26 mouse cellular contexts compared by ENCODE assay signal in the genomic region with DNA sequence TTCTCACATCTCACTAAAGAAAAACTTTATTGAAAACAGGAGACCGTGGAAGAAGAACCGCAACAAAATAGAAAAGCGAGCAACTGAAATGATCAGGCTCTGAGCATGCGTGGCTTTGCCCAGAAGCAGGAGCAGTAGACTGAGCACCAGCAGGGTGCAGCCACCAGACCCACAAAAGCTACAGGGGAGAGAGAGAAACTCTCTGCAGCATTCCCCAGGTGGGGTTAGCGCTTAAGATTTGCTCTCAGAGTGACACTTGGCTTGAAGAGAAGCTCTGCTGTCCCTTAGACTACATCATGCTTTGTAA.
DNase-seq lines count a peak whose midpoint lies in the region; ATAC-seq and TF ChIP-seq lines count a peak whose summit lies in the region.
"Had no signal": no experiment of that assay in that cellular context is flagged by ENCODE, and none has a peak within 500 bp of the region (broad histone marks: within the 10 kb centered on the region; RNA-seq: fewer than 3 reads in every experiment).

No protein-coding gene starts in this region.

- TF ChIP-seq RAD21 in CH12.LX (IDR thresholded peaks at IDR 0.05; ENCODE audit: low read depth, low read length), result peak; percentile 43

- no peaks in the 10 kb centered on the region for H3K27me3 ChIP-seq in forebrain, embryonic 11.5 days (ENCODE audit: control insufficient read depth, insufficient read depth, low read length)
- no peaks in the 10 kb centered on the region for H3K27me3 ChIP-seq in forebrain, embryonic 15.5 days
- no peaks in the 10 kb centered on the region for H3K27me3 ChIP-seq in CH12.LX (replicated peaks)
- no peaks in the 10 kb centered on the region for H3K27me3 ChIP-seq in forebrain, embryonic 12.5 days
- H3K27me3 ChIP-seq in forebrain, postnatal 0 days (ENCODE audit: insufficient read depth, low read length), result no peaks in the 10 kb centered on the region
- no peaks in the 10 kb centered on the region for H3K27me3 ChIP-seq in midbrain, embryonic 16.5 days (ENCODE audit: control insufficient read depth, insufficient read depth, low read depth, low read length)
- H3K27me3 ChIP-seq: heart, embryonic 12.5 days; heart, embryonic 15.5 days; hindbrain, embryonic 13.5 days; intestine, embryonic 15.5 days; Patski had no signal

- TF ChIP-seq EP300 in CH12.LX (IDR thresholded peaks at IDR 0.05; ENCODE audit: low read length), result no peak

- no peaks in the 10 kb centered on the region for H3K9me3 ChIP-seq in forebrain, embryonic 11.5 days (ENCODE audit: control insufficient read depth, low read length)
- H3K9me3 ChIP-seq in forebrain, embryonic 15.5 days, result no peaks in the 10 kb centered on the region
- peaks cover 4% of the 10 kb centered on the region for H3K9me3 ChIP-seq in CH12.LX (replicated peaks; ENCODE audit: low read length)
- 0 out of 2 replicates have a peak, but pooled peaks cover 3% of the 10 kb centered on the region for H3K9me3 ChIP-seq in forebrain, embryonic 12.5 days
- no peaks in the 10 kb centered on the region for H3K9me3 ChIP-seq in forebrain, postnatal 0 days (ENCODE audit: low read length)
- H3K9me3 ChIP-seq in midbrain, embryonic 16.5 days (replicated peaks; ENCODE audit: control insufficient read depth, low read length, poor library complexity, severe bottlenecking), result no peaks in the 10 kb centered on the region; the same call in 1 of the 2 replicates
- H3K9me3 ChIP-seq: heart, embryonic 12.5 days; heart, embryonic 15.5 days; hindbrain, embryonic 13.5 days; intestine, embryonic 15.5 days had no signal

- peak; percentile 63 for ATAC-seq in forebrain, embryonic 11.5 days (replicated peaks; ENCODE audit: low FRiP score)
- ATAC-seq in forebrain, embryonic 15.5 days (replicated peaks), result no peak
- peak; percentile 54; the same call in 1 of the 2 replicates for ATAC-seq in forebrain, embryonic 12.5 days (ENCODE audit: low FRiP score)
- no peak for ATAC-seq in forebrain, postnatal 0 days
- no peak for ATAC-seq in midbrain, embryonic 16.5 days
- ATAC-seq: CD4-positive, CD25-positive, alpha-beta regulatory T cell, adult 4 months; hindbrain, embryonic 16.5 days; intestine, embryonic 15.5 days; Patski had no signal

- H3K4me2 ChIP-seq in forebrain, embryonic 11.5 days (ENCODE audit: low read depth, low read length, severe bottlenecking), result 0 out of 2 replicates have a peak overlapping the region, but pooled peaks have one; percentile 11
- H3K4me2 ChIP-seq in forebrain, embryonic 15.5 days (replicated peaks), result no peak overlapping the region
- H3K4me2 ChIP-seq in CH12.LX (ENCODE audit: insufficient read depth, low read depth, poor library complexity, severe bottlenecking), result peak overlapping the region; percentile 30; the same call in 1 of the 2 replicates
- peak overlapping the region; percentile 6; the same call in 1 of the 2 replicates for H3K4me2 ChIP-seq in forebrain, embryonic 12.5 days
- no peak overlapping the region for H3K4me2 ChIP-seq in forebrain, postnatal 0 days (ENCODE audit: low read depth)
- H3K4me2 ChIP-seq in midbrain, embryonic 16.5 days (ENCODE audit: low read length), result no peak overlapping the region
- H3K4me2 ChIP-seq: heart, embryonic 12.5 days; heart, embryonic 15.5 days; hindbrain, embryonic 13.5 days; intestine, embryonic 15.5 days had no signal

- no peak overlapping the region for H3K9ac ChIP-seq in forebrain, embryonic 11.5 days (ENCODE audit: low read length)
- H3K9ac ChIP-seq in forebrain, embryonic 15.5 days (replicated peaks), result no peak overlapping the region
- H3K9ac ChIP-seq in CH12.LX (ENCODE audit: insufficient read depth, low read depth), result no peak overlapping the region
- H3K9ac ChIP-seq in forebrain, embryonic 12.5 days, result no peak overlapping the region
- H3K9ac ChIP-seq in forebrain, postnatal 0 days, result no peak overlapping the region
- H3K9ac ChIP-seq in midbrain, embryonic 16.5 days (ENCODE audit: low read depth, low read length), result no peak overlapping the region
- H3K9ac ChIP-seq: heart, embryonic 12.5 days; heart, embryonic 15.5 days; hindbrain, embryonic 13.5 days; intestine, embryonic 15.5 days had no signal

- in situ Hi-C loops in CH12.LX (cut with MboI; ENCODE audit: low pct_ligation_motif_present, low pct_unique_long_range_greater_than_20kb, low sequenced_read_pairs), result no loop called here

- dilution Hi-C loops in CH12.LX (cut with MboI; ENCODE audit: extremely low pct_ligation_motif_present, extremely low pct_unique_long_range_greater_than_20kb, low sequenced_read_pairs), result no loop called here

- TF ChIP-seq POLR2A in CH12.LX (IDR thresholded peaks at IDR 0.05; ENCODE audit: low read depth, low read length), result no peak

- DNase-seq in forebrain, embryonic 11.5 days (ENCODE audit: low spot score), result peak; percentile 60
- DNase-seq in CH12.LX (ENCODE audit: extremely low read depth), result peak; percentile 48
- peak; percentile 10 for DNase-seq in forebrain, postnatal 0 days
- DNase-seq in gastrocnemius, postnatal 14 days, result no peak
- DNase-seq in adrenal gland, postnatal 36 days, result no peak
- DNase-seq: adrenal gland, postnatal 10 days; cerebellum, adult 11-12 months; cerebellum, adult 8-10 months; cerebellum, postnatal 36 days; gastrocnemius, adult 2 months; gastrocnemius, postnatal 25 days; heart, adult 18-20 months; heart, postnatal 10 days; heart, postnatal 36 days; kidney, adult 11 months had no signal

- intact Hi-C loops in gastrocnemius, postnatal 14 days (cut with DNase I; ENCODE audit: low total_unique reads), result no loop called here

- no peaks in the 10 kb centered on the region for H3K79me2 ChIP-seq in CH12.LX (replicated peaks; ENCODE audit: control insufficient read depth, extremely low read depth, insufficient read depth, poor library complexity, severe bottlenecking)

- TF ChIP-seq CTCF in CH12.LX (conservative IDR thresholded peaks at IDR 0.05 in 1 of 2, IDR thresholded peaks at IDR 0.05 in 1 of 2; ENCODE audit: low read depth in 2 of 2, low read length in 2 of 2), result peak in 1 of 2 experiments; percentile 52; a peak in 2 of 4 replicates
- no peak for TF ChIP-seq CTCF in forebrain, postnatal 0 days (IDR thresholded peaks at IDR 0.05; ENCODE audit: low read depth)

- H3K4me3 ChIP-seq in forebrain, embryonic 11.5 days (ENCODE audit: low read depth, low read length), result no peak overlapping the region
- H3K4me3 ChIP-seq in forebrain, embryonic 15.5 days, result no peak overlapping the region
- H3K4me3 ChIP-seq in CH12.LX (replicated peaks in 1 of 3; ENCODE audit: low read depth in 2 of 3, low read length in 2 of 3, poor library complexity in 1 of 3), result no peak overlapping the region
- H3K4me3 ChIP-seq in forebrain, embryonic 12.5 days (replicated peaks), result no peak overlapping the region
- no peak overlapping the region for H3K4me3 ChIP-seq in forebrain, postnatal 0 days (ENCODE audit: low read depth, low read length)
- H3K4me3 ChIP-seq in midbrain, embryonic 16.5 days (ENCODE audit: low read depth, low read length), result no peak overlapping the region
- H3K4me3 ChIP-seq: gastrocnemius, adult 2 months; heart, embryonic 12.5 days; heart, embryonic 15.5 days; hindbrain, embryonic 10.5 days; hindbrain, embryonic 13.5 days; intestine, embryonic 15.5 days had no signal

- WGBS in forebrain, embryonic 11.5 days, result 32% methylated on average over 5 of the region's 5 CpGs
- 11% methylated on average over 5 of the region's 5 CpGs for WGBS in forebrain, embryonic 15.5 days
- whole genome bisulfite sequencing in forebrain, embryonic 12.5 days, result 22% methylated on average over 5 of the region's 5 CpGs
- WGBS in forebrain, postnatal 0 days, result 34% methylated on average over 5 of the region's 5 CpGs
- WGBS in midbrain, embryonic 16.5 days, result 63% methylated on average over 5 of the region's 5 CpGs

- H3K27ac ChIP-seq in forebrain, embryonic 11.5 days (ENCODE audit: low read depth, low read length), result no peak overlapping the region
- no peak overlapping the region for H3K27ac ChIP-seq in forebrain, embryonic 15.5 days (replicated peaks)
- H3K27ac ChIP-seq in CH12.LX (ENCODE audit: insufficient read depth, low read depth), result no peak overlapping the region
- H3K27ac ChIP-seq in forebrain, embryonic 12.5 days, result peak overlapping the region; percentile 50; the same call in 1 of the 2 replicates
- H3K27ac ChIP-seq in forebrain, postnatal 0 days (ENCODE audit: low read depth, low read length), result no peak overlapping the region
- H3K27ac ChIP-seq in midbrain, embryonic 16.5 days (ENCODE audit: low read length), result no peak overlapping the region
- H3K27ac ChIP-seq: gastrocnemius, adult 2 months; heart, embryonic 15.5 days; hindbrain, embryonic 10.5 days; hindbrain, embryonic 13.5 days; intestine, embryonic 15.5 days had no signal

- no peaks in the 10 kb centered on the region for H3K4me1 ChIP-seq in forebrain, embryonic 11.5 days (replicated peaks; ENCODE audit: control insufficient read depth, insufficient read depth, low read length)
- H3K4me1 ChIP-seq in forebrain, embryonic 15.5 days, result peaks cover 14% of the 10 kb centered on the region
- H3K4me1 ChIP-seq in CH12.LX (ENCODE audit: control insufficient read depth in 1 of 2, insufficient read depth in 2 of 2), result peaks cover 16 to 44% of the 10 kb centered on the region in 2 experiments
- H3K4me1 ChIP-seq in forebrain, embryonic 12.5 days, result peaks cover 6% of the 10 kb centered on the region; the same call in 1 of the 2 replicates
- H3K4me1 ChIP-seq in forebrain, postnatal 0 days (ENCODE audit: insufficient read depth), result no peaks in the 10 kb centered on the region; the same call in 1 of the 2 replicates
- H3K4me1 ChIP-seq in midbrain, embryonic 16.5 days (ENCODE audit: control insufficient read depth, insufficient read depth, low read length), result no peaks in the 10 kb centered on the region
- H3K4me1 ChIP-seq: heart, embryonic 15.5 days; hindbrain, embryonic 13.5 days; intestine, embryonic 15.5 days had no signal

- H3K36me3 ChIP-seq in forebrain, embryonic 11.5 days (ENCODE audit: control insufficient read depth, insufficient read depth, low read length), result no peaks in the 10 kb centered on the region
- H3K36me3 ChIP-seq in forebrain, embryonic 15.5 days, result no peaks in the 10 kb centered on the region
- no peaks in the 10 kb centered on the region for H3K36me3 ChIP-seq in CH12.LX (replicated peaks in 1 of 2; ENCODE audit: control insufficient read depth in 1 of 2, insufficient read depth in 1 of 2, low read length in 1 of 2)
- H3K36me3 ChIP-seq in forebrain, embryonic 12.5 days (replicated peaks), result no peaks in the 10 kb centered on the region
- no peaks in the 10 kb centered on the region for H3K36me3 ChIP-seq in forebrain, postnatal 0 days (ENCODE audit: insufficient read depth)
- no peaks in the 10 kb centered on the region for H3K36me3 ChIP-seq in midbrain, embryonic 16.5 days (ENCODE audit: control insufficient read depth, insufficient read depth, low read length)
- H3K36me3 ChIP-seq: heart, embryonic 12.5 days; heart, embryonic 15.5 days; hindbrain, embryonic 10.5 days; hindbrain, embryonic 13.5 days; intestine, embryonic 15.5 days had no signal

TF ChIP-seq in CH12.LX, 34 proteins besides CTCF, POLR2A, EP300 and RAD21 (continues in another document):
- TF ChIP-seq HCFC1 (IDR thresholded peaks at IDR 0.05; ENCODE audit: low read depth, low read length) (no peak), ETS1 (conservative IDR thresholded peaks at IDR 0.05; ENCODE audit: low read depth, low read length) (no peak), ZMIZ1 (IDR thresholded peaks at IDR 0.05; ENCODE audit: low read depth, low read length) (no peak), MAZ (IDR thresholded peaks at IDR 0.05; ENCODE audit: low read depth, low read length) (0 out of 2 replicates have a peak, but pooled peaks have one; percentile 41), POLR2AphosphoS2 (IDR thresholded peaks at IDR 0.05; ENCODE audit: low read depth, low read length) (no peak)

Comparison
In these comparisons a context has a peak if more than half of its experiments do, and no peak if none do; other contexts are left out.
1. ATAC-seq: peak in forebrain, embryonic 11.5 days (single experiment) and forebrain, embryonic 12.5 days (single experiment); none in forebrain, embryonic 15.5 days (single experiment), forebrain, postnatal 0 days (single experiment) and midbrain, embryonic 16.5 days (single experiment).
2. H3K4me2 ChIP-seq: peak in forebrain, embryonic 11.5 days (single experiment), CH12.LX (single experiment) and forebrain, embryonic 12.5 days (single experiment); none in forebrain, embryonic 15.5 days (single experiment), forebrain, postnatal 0 days (single experiment) and midbrain, embryonic 16.5 days (single experiment).
3. DNase-seq: peak in forebrain, embryonic 11.5 days (single experiment), CH12.LX (single experiment) and forebrain, postnatal 0 days (single experiment); none in gastrocnemius, postnatal 14 days (single experiment) and adrenal gland, postnatal 36 days (0 of 2).